Mouse (Mus musculus) gastrocnemius, postnatal 4 days (tissue): ENCODE measurements around the gene S1pr2. TPM values are rescaled to one million over a fixed set of nuclear protein-coding genes. Genes with fewer than 3 reads are reported as not detected.

Source experiments
- microRNA-seq: library from miRNA; unstranded; fragments of <30 nt; microRNA quantifications from one replicate; pipeline ENCODE4 v1.2.0, GENCODE M21; 2021
- total RNA-seq, 2 experiments: library from RNA; stranded (reverse); gene quantifications; 2 replicates each; pipeline ENCODE4 v1.2.3; 2021

Gene S1pr2
- total RNA-seq, 2 experiments from 2014 or later = 19.8 to 20.2 TPM

Small RNA genes lying within 50 kb of the gene (microRNA-seq; reads per million reads assigned to microRNA genes)
- gene Mir7081 = 0.63 reads per million

Other genes with a start within 250 kb of the S1pr2 start
- gene Olfm2, start 230.4 kb downstream of the S1pr2 start, total RNA-seq = under 1 TPM; 0.74 to 0.98 TPM
- 100 to 1,000 TPM; 156 to 159 TPM for gene Col5a3, start 161.7 kb downstream of the S1pr2 start, total RNA-seq
- gene Rdh8, start 158.3 kb downstream of the S1pr2 start, total RNA-seq = not detected
- 1 to 10 TPM; 8.2 to 9.7 TPM for gene A230050P20Rik, start 108.1 kb downstream of the S1pr2 start, total RNA-seq
- gene Angptl6, start 97.1 kb downstream of the S1pr2 start, total RNA-seq = 1 to 10 TPM; 3.9 to 4.5 TPM
- 10 to 100 TPM; 25.0 to 28.7 TPM for gene Ppan, start 88.6 kb downstream of the S1pr2 start, total RNA-seq
- gene Eif3g, start 78.2 kb downstream of the S1pr2 start, total RNA-seq = 100 to 1,000 TPM; 146 to 158 TPM
- 10 to 100 TPM; 44.5 to 46.0 TPM for gene Dnmt1, start 16.9 kb downstream of the S1pr2 start, total RNA-seq
- 10 to 100 TPM; 42.7 to 49.2 TPM for gene Mrpl4, start 26.0 kb upstream of the S1pr2 start, total RNA-seq
- gene Icam1, start 39.2 kb upstream of the S1pr2 start, total RNA-seq = 1 to 10 TPM; 5.4 to 6.7 TPM
- not detected for gene Icam4, start 52.6 kb upstream of the S1pr2 start, total RNA-seq
- gene Icam5, start 55.3 kb upstream of the S1pr2 start, total RNA-seq = under 1 TPM in 1 of 2 experiments, not detected in 1; 0.08 TPM
- not detected for gene Zglp1, start 90.3 kb upstream of the S1pr2 start, total RNA-seq
- under 1 TPM; 0.29 to 0.59 TPM for gene Gm49373, start 96.3 kb upstream of the S1pr2 start, total RNA-seq
- 10 to 100 TPM; 28.6 to 31.6 TPM for gene Fdx1l, start 96.8 kb upstream of the S1pr2 start, total RNA-seq
- 1 to 10 TPM; 1.3 to 1.7 TPM for gene Gm38431, start 115.2 kb upstream of the S1pr2 start, total RNA-seq
- gene Raver1, start 115.2 kb upstream of the S1pr2 start, total RNA-seq = 10 to 100 TPM; 33.0 to 37.3 TPM
- gene Tyk2, start 154.5 kb upstream of the S1pr2 start, total RNA-seq = 1 to 10 TPM; 9.3 TPM
- gene Cdc37, start 173.2 kb upstream of the S1pr2 start, total RNA-seq = 100 to 1,000 TPM; 160 to 163 TPM
- 10 to 100 TPM; 11.6 to 13.8 TPM for gene Pde4a, start 188.9 kb upstream of the S1pr2 start, total RNA-seq